Mouse (Mus musculus) forebrain, embryonic 12.5 days (tissue): ENCODE results near the gene Abca4. TPM values are rescaled to one million over a fixed set of nuclear protein-coding genes. Genes with fewer than 3 reads are reported as not detected.

ENCODE experiments used
- ATAC-seq: fragments of 200-750 bp; cut with Nextera tagmentation; 2 replicates; pipeline ENCODE4 v1.8.0; 2017; ENCODE audit warnings: moderate TSS enrichment; ENCODE audit not compliant: low FRiP score
- H3K27ac ChIP-seq: fragments of 300-500 bp; sonication (generic); 2 replicates; pipeline ENCODE4 v1.5.1; 2016; ENCODE audit warnings: mild to moderate bottlenecking
- H3K27me3 ChIP-seq: fragments of 300-500 bp; sonication (generic); 2 replicates; pipeline ENCODE4 v1.6.1; 2016; ENCODE audit warnings: mild to moderate bottlenecking
- H3K36me3 ChIP-seq: fragments of 300-500 bp; sonication (generic); replicated peaks from 2 replicates; pipeline ENCODE4 v1.6.1; 2016; ENCODE audit warnings: mild to moderate bottlenecking
- H3K4me1 ChIP-seq: fragments of 300-500 bp; sonication (generic); 2 replicates; pipeline ENCODE4 v1.6.1; 2016
- H3K4me2 ChIP-seq: fragments of 300-500 bp; sonication (generic); 2 replicates; pipeline ENCODE4 v1.6.1; 2016; ENCODE audit warnings: mild to moderate bottlenecking, moderate library complexity
- H3K4me3 ChIP-seq: fragments of 300-500 bp; sonication (generic); replicated peaks from 2 replicates; pipeline ENCODE4 v1.5.1; 2016; ENCODE audit warnings: mild to moderate bottlenecking
- H3K9ac ChIP-seq: fragments of 300-500 bp; sonication (generic); 2 replicates; pipeline ENCODE4 v1.6.1; 2016; ENCODE audit warnings: mild to moderate bottlenecking
- H3K9me3 ChIP-seq: fragments of 300-500 bp; sonication (generic); 2 replicates; pipeline ENCODE4 v1.6.1; 2016
- WGBS: fragments of 180-500 bp; shearing (Covaris S2); methylation state at CpG from one replicate; pipeline ENCODE4 v1.1.7; 2016; 5-methylcytosine and 5-hydroxymethylcytosine counted together
- polyA plus RNA-seq: library from polyadenylated mRNA; unstranded; fragments of >200 nt; fragmentation: Nextera tagmentation; extraction: Ambion mirVana; gene quantifications from 2 replicates; pipeline ENCODE4 v1.2.1, GENCODE M21; 2016

The Abca4 gene
- polyA plus RNA-seq, 1 experiment from 2014 or later, result 1.1 TPM

DNA sequence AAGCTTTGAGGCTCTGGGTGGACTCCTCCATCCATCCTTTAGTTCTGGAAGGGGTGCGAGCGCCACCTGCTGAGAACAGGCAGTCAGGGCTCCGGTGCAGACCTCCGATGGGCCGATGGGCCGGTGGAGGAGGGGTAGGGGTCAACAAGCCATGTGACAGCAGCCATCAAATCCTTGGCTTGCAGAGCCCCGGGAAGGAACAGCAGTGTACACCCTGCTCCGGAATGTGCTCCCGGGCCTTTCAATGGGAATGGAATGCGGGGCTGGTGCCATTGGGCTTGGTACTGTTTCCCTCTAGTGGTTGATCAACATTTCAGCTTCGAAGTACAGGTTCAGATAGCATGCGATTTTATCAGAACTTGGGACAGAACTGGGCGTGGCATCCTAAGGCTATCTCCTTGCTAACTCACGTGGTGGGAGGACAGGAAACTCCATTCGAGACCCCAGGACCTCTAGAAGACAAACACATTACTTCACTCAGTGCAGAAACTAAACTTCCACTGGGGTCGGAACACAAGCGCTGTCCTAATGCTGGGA lies 78.0 kb downstream of the Abca4 start:
- WGBS, result 15% methylated on average over 17 of the region's 17 CpGs
- ATAC-seq, result peak; percentile 87
- Histone ChIP-seq H3K27me3 (peaks cover 17% of the 10 kb centered on the region; the same call in 1 of the 2 replicates), H3K4me3 (peak overlapping the region; percentile 23), H3K36me3 (no peaks in the 10 kb centered on the region), H3K4me2 (peak overlapping the region; percentile 52), H3K27ac (no peak overlapping the region), H3K9me3 (no peaks in the 10 kb centered on the region), H3K9ac (no peak overlapping the region), H3K4me1 (peaks cover 12% of the 10 kb centered on the region; the same call in 1 of the 2 replicates)

DNA sequence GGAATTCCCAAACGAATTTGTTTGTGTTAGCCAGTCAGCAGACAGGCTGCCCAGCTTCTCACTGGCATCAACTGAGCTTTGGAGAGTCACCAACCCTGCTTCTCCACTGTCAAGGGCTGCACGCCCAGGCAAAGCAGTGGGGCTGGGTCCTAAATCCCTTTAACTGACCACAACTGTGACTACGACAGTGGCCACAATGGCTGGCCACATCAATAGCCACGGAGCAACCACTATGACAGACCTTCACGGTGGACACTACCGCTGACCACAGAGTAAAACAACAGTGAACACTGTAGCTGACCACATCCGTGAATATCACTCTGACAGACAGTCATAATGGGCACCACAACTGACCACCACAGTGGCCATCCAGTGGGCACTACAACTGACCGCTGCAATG lies 78.6 kb downstream of the Abca4 start:
- Histone ChIP-seq H3K4me3 (no peak overlapping the region), H3K9me3 (no peaks in the 10 kb centered on the region), H3K27ac (no peak overlapping the region), H3K27me3 (peaks cover 17% of the 10 kb centered on the region; the same call in 1 of the 2 replicates), H3K36me3 (no peaks in the 10 kb centered on the region), H3K4me1 (peaks cover 12% of the 10 kb centered on the region; the same call in 1 of the 2 replicates), H3K4me2 (no peak overlapping the region), H3K9ac (no peak overlapping the region)
- no peak for ATAC-seq
- 89% methylated on average over 8 of the region's 8 CpGs for WGBS

DNA sequence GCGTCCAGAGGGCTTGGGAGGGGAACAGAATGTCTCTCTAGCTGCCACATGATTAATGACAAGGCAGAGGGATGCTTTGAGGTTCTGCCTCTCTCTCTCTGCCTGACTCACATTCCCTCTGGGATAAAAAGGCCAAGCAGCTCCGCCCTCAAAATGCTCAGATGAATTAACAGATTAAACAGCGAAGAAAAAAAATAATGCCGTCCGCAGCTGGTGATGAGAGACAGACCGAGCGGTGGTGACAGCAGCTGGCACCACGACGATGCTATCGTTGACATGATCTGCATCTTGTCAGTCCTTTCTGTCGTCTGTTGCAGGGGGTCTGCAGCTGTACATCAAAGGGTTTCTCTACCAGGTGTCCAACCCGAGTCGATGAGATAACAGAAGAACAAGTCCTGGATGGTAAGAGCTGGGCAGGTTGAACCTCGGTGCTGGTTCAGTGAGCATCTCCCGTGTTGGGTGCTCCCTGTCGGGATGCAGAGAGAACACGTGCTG lies 84.8 kb downstream of the Abca4 start:
- Histone ChIP-seq H3K9ac (no peak overlapping the region), H3K4me2 (no peak overlapping the region), H3K36me3 (no peaks in the 10 kb centered on the region), H3K27ac (0 out of 2 replicates have a peak overlapping the region, but pooled peaks have one; percentile 25), H3K4me1 (peaks cover 14% of the 10 kb centered on the region), H3K4me3 (no peak overlapping the region), H3K27me3 (0 out of 2 replicates have a peak, but pooled peaks cover 4% of the 10 kb centered on the region), H3K9me3 (no peaks in the 10 kb centered on the region)
- no peak for ATAC-seq
- WGBS, result 64% methylated on average over 17 of the region's 17 CpGs

- WGBS, result 67% methylated on average over 4 of the region's 4 CpGs
- Histone ChIP-seq H3K4me1 (peaks cover 14% of the 10 kb centered on the region), H3K4me3 (no peak overlapping the region), H3K9me3 (no peaks in the 10 kb centered on the region), H3K4me2 (no peak overlapping the region), H3K9ac (no peak overlapping the region), H3K27ac (no peak overlapping the region), H3K27me3 (0 out of 2 replicates have a peak, but pooled peaks cover 4% of the 10 kb centered on the region), H3K36me3 (no peaks in the 10 kb centered on the region)
- no peak for ATAC-seq
Measured at GRCm38 (mm10) chr3:122130771-122131170, 86.5 kb downstream of the Abca4 start.

- no peak overlapping the region for H3K9ac ChIP-seq
- 0 out of 2 replicates have a peak, but pooled peaks cover 4% of the 10 kb centered on the region for H3K27me3 ChIP-seq
- no peak for ATAC-seq
- no peaks in the 10 kb centered on the region for H3K9me3 ChIP-seq
- 67% methylated on average over 3 of the region's 3 CpGs for whole genome bisulfite sequencing
- no peak overlapping the region for H3K27ac ChIP-seq
- H3K36me3 ChIP-seq, result no peaks in the 10 kb centered on the region
- H3K4me2 ChIP-seq, result no peak overlapping the region
- no peak overlapping the region for H3K4me3 ChIP-seq
- H3K4me1 ChIP-seq, result peaks cover 14% of the 10 kb centered on the region
Measured at GRCm38 (mm10) chr3:122131633-122132032, 87.4 kb downstream of the Abca4 start.

DNA sequence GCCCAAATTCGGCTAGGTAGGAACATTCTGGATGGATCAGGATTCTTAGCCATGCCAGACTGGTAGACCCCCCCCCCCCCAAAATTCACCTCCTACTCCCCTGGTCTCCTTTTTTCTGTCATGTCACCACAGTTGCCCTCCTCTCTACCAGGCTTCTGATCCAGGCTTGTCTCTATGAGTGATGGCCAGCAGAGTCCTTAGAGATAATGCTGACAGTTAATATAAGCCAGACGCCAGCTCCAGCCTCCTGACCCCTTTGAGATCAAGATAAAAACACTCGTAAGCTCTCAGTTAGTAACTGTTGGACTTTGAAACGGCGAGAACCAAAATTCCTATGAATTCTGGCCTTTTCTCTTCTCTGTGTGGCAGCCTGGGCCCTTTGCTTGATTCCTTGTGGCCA lies 89.0 kb downstream of the Abca4 start:
- Histone ChIP-seq H3K9me3 (no peaks in the 10 kb centered on the region), H3K9ac (no peak overlapping the region), H3K36me3 (no peaks in the 10 kb centered on the region), H3K4me1 (peaks cover 14% of the 10 kb centered on the region), H3K4me2 (no peak overlapping the region), H3K27ac (no peak overlapping the region), H3K27me3 (peaks cover 10% of the 10 kb centered on the region; the same call in 1 of the 2 replicates), H3K4me3 (no peak overlapping the region)
- 84% methylated on average over 5 of the region's 5 CpGs for WGBS
- ATAC-seq, result no peak

DNA sequence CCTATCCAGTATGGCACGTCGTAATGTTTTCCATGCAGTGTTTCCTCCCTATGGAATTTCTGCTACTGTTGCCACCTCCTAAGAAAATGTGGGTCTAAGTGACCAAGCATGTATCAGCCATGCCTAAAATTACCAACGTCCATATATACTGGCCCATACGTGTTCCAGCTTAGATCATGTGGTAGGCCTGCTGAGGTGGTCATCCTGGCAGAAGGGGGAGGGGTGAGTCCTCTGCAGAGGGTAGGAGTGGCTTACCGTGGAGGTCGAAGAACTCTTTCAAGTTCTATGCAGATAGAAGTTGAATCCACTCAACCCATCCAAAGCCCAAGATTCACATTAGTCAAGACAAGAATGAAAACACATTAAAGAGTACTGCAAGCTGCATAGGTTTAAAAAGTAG lies 89.6 kb downstream of the Abca4 start:
- peaks cover 9% of the 10 kb centered on the region for H3K4me1 ChIP-seq
- no peak overlapping the region for H3K9ac ChIP-seq
- no peak for ATAC-seq
- H3K4me3 ChIP-seq, result no peak overlapping the region
- WGBS, result 84% methylated on average over 6 of the region's 6 CpGs
- H3K27me3 ChIP-seq, result peaks cover 10% of the 10 kb centered on the region; the same call in 1 of the 2 replicates
- H3K36me3 ChIP-seq, result no peaks in the 10 kb centered on the region
- no peak overlapping the region for H3K4me2 ChIP-seq
- H3K27ac ChIP-seq, result no peak overlapping the region
- no peaks in the 10 kb centered on the region for H3K9me3 ChIP-seq

GRCm38 (mm10) chr3:122140589-122141400 lies 96.6 kb downstream of the Abca4 start:
- Histone ChIP-seq H3K4me1 (0 out of 2 replicates have a peak, but pooled peaks cover 3% of the 10 kb centered on the region), H3K27me3 (peaks cover 16% of the 10 kb centered on the region; the same call in 1 of the 2 replicates), H3K27ac (no peak overlapping the region), H3K9me3 (no peaks in the 10 kb centered on the region), H3K36me3 (no peaks in the 10 kb centered on the region), H3K4me3 (no peak overlapping the region), H3K4me2 (no peak overlapping the region), H3K9ac (no peak overlapping the region)
- no peak for ATAC-seq
- WGBS, result 63% methylated on average over 18 of the region's 18 CpGs

DNA sequence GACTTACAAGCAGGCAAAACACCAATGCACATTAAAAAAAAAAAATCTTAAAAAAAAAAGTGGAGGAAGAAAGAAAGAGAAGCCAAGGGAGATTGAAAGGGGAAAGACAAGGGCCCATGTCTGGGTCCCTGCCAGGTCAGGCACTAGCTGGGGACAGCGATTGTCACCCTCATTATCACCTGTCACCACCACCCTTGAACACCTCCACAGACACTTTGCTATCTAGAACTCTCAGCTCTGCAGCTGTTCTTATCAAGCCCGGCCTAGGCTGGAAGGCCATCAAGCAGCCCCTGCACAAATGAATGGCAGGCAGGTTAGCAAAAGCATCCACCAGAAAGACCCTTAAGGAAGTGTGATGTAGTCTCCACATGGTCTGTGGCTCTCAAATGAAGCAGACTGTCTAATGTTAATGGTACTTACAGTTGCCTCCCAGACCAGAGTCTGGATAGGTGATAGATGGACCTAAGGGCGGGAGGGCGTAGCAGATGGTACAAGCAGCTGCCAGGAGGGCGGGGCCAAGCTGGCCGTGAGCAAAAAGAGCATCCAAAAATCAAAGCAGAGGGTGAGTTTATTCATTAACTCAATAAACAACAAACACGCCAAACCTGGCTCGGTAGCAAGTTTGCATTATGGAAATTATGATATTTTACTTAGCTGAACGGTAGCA lies 98.1 kb downstream of the Abca4 start:
- H3K9ac ChIP-seq, result no peak overlapping the region
- no peaks in the 10 kb centered on the region for H3K9me3 ChIP-seq
- H3K27ac ChIP-seq, result no peak overlapping the region
- H3K4me3 ChIP-seq, result no peak overlapping the region
- ATAC-seq, result no peak
- peaks cover 11% of the 10 kb centered on the region; the same call in 1 of the 2 replicates for H3K27me3 ChIP-seq
- H3K4me1 ChIP-seq, result 0 out of 2 replicates have a peak, but pooled peaks cover 3% of the 10 kb centered on the region
- no peak overlapping the region for H3K4me2 ChIP-seq
- H3K36me3 ChIP-seq, result no peaks in the 10 kb centered on the region
- 91% methylated on average over 9 of the region's 9 CpGs for WGBS

GRCm38 (mm10) chr3:122143432-122143831 lies 99.2 kb downstream of the Abca4 start:
- Histone ChIP-seq H3K36me3 (no peaks in the 10 kb centered on the region), H3K4me2 (no peak overlapping the region), H3K9ac (no peak overlapping the region), H3K27ac (no peak overlapping the region), H3K27me3 (0 out of 2 replicates have a peak, but pooled peaks cover 10% of the 10 kb centered on the region), H3K9me3 (no peaks in the 10 kb centered on the region), H3K4me1 (0 out of 2 replicates have a peak, but pooled peaks cover 3% of the 10 kb centered on the region), H3K4me3 (no peak overlapping the region)
- no peak for ATAC-seq
- WGBS, result 83% methylated on average over 3 of the region's 3 CpGs

DNA sequence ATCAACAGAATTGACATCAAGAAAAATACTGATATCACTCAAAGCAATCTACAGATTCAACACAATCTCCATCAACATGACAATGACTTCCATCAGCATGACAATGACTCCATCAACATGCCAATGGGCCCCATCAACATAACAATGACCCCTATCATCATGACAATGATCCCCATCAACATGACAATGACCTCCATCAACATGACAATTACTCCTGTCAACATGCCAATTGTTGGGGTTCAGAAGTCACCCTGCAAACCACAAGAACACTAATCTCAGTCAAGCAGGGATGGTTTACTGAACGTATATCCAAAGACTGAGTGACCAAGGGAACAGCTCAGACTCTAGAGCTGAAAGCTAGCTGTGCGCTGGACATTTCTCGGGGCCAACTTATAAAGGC lies 101.2 kb downstream of the Abca4 start:
- Histone ChIP-seq H3K9me3 (no peaks in the 10 kb centered on the region), H3K36me3 (no peaks in the 10 kb centered on the region), H3K4me3 (no peak overlapping the region), H3K27ac (no peak overlapping the region), H3K4me2 (no peak overlapping the region), H3K4me1 (0 out of 2 replicates have a peak, but pooled peaks cover 3% of the 10 kb centered on the region), H3K9ac (no peak overlapping the region), H3K27me3 (no peaks in the 10 kb centered on the region)
- ATAC-seq, result no peak
- 76% methylated on average over 3 of the region's 3 CpGs for WGBS

DNA sequence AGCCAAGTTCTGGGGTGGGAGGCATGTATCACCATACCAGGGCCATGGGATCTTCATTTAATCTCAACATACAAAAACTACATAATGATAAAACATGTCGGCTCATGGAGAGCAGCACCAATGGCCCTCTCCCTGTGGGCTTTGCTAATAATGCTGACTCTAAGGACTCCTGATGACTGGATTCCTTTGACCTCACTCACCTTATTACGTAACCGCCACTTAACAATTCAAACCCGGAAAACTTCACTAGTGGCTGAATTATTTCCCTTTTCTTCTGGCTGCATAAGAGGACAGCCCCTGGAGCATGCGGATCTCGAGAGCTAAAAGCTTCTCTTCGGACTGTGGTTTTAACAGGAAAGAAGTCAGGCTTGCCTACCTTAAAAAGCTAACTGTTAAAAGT lies 106.6 kb downstream of the Abca4 start:
- no peaks in the 10 kb centered on the region for H3K4me1 ChIP-seq
- no peak for ATAC-seq

More for the DNA sequence above, 106.6 kb downstream of the Abca4 start:
- no peak overlapping the region for H3K27ac ChIP-seq
- no peaks in the 10 kb centered on the region for H3K9me3 ChIP-seq
- no peak overlapping the region for H3K9ac ChIP-seq
- H3K4me2 ChIP-seq, result no peak overlapping the region
- H3K4me3 ChIP-seq, result no peak overlapping the region
- H3K27me3 ChIP-seq, result no peaks in the 10 kb centered on the region
- WGBS, result 79% methylated on average over 7 of the region's 7 CpGs
- H3K36me3 ChIP-seq, result no peaks in the 10 kb centered on the region
